Mouse (Mus musculus) adrenal gland, adult 8-10 months (tissue): Measurements from ENCODE around the gene Zfp37. TPM values are rescaled to one million over a fixed set of nuclear protein-coding genes. Genes with fewer than 3 reads are reported as not detected.
"Not testable (repeated sequence)": the region's sequence is repeated elsewhere in the genome, so short reads cannot be mapped to it uniquely, and the experiment has no call there.

Experiments
- DNase-seq: peaks from one replicate; pipeline ENCODE4 v3.0.0; 2022
- total RNA-seq, 4 experiments: library from RNA; stranded (reverse); gene quantifications; 2 replicates each; pipeline ENCODE4 v1.2.4; 2022

Zfp37 gene
- 10 to 100 TPM in 2 of 4 experiments, 1 to 10 TPM in 2; 7.0 to 10.9 (median 9.2) TPM for total RNA-seq

DNA sequence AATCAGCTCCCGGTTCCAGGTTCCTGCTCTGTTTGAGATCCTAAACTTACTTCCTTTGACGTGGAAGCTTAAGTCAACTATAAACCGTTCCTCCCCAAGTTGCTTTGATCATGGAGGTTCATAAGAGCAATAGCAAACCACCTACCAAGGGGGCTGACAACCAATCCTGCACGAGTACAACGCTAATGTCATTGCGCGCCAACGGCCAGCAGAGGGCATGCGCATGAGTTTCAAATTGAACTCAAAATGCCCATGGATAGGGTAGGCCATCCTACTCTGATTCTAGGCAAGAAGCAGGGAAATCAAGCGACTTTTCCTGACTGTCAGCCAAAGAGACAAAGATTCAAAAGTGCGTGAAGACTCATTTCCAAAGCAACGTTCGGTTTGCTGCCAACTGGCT lies at the start of gene Zfp37:
Zfp37 (minus strand) TSS at position 279 of the 400 bp plus-strand sequence.
- no peak for DNase-seq

DNA sequence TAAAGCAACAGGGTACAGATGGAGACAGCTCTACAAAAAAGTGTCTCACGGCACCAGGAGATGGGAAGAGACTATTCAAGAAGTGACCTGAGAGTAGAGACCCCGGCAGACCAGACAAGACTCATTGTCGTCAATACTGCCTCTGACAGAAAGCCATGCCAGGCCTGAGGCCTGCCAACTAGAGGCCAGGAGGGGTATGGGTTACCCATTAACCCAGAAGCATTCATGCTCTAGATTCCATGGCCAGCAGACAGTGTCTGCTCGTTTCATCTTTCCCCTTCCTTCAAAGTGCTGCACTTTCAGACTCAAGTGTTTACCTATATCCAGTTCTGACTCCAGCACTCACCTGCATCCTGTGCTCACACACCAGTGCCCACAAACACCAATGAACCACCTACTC lies 47.2 kb upstream of the Zfp37 start:
- no peak for DNase-seq

DNA sequence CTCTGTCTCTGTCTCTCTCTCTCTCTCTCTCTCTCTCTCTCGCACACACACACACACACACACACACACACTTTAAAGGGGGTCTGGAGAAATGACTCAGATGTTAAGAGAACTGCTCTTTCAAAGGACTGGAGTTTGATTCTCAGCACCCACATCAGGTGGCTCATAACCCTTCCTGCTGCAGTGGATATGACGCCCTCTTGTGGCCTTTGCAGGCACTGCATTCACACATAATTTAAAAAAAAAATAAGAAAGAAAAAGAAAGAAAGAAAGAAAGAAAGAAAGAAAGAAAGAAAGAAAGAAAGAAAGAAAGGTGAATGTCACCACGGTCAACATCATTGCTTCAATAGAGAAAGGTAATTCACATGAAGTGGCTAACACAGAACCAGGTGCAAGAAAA lies 46.4 kb upstream of the Zfp37 start:
- DNase-seq = no peak

DNA sequence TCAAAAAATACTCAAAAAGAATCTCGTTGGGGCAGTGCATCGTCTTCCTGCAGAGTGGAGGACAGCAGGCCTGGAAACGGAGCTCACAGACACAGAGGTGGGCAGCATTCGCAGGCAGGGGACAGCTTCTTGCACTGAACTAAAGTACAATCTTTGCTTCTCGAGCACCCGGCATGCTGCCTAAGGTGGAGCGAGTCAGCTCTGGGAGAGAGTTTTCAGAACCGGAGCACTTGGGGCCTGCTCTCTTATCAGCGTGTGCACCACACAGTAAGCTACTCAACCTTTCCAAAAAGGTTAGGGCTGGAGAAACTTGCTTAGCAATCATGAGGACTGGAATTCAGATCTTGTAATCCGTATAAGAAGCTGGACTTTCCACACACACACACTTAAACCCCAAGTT lies 45.8 kb upstream of the Zfp37 start:
- no peak for DNase-seq

DNA sequence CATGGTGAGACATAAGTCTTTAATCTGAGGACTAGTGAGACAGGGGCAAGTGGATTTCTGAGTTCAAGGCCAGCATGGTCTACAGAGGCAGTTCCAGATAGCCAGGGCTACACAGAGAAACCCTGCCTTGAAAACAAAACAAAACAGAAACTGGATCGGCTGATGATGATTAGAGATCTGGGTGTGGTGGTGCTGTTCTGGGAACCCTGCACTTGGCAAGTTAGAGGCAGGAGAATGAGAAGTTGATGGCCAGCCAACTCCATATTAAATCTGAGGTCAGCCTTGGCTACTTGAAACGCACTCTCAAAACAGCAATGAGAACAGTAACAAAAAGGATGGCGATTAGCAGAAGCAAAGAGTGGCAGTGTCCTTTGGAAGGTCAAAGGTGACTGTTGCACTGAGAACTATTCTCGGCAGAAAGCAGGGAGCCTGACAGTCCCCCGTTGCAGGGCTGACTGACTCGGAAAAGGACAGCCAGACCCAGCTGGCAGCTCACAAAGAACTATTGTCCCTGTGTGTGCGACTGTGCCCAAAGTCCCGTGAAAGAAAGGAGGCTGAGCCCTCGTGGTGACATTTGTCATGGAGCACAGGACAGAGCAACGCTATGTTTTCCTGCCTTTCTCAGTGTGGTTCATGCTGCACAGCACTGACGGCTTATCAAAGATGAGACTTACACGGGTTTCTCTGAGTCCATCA lies 44.1 kb upstream of the Zfp37 start:
- DNase-seq = no peak

DNA sequence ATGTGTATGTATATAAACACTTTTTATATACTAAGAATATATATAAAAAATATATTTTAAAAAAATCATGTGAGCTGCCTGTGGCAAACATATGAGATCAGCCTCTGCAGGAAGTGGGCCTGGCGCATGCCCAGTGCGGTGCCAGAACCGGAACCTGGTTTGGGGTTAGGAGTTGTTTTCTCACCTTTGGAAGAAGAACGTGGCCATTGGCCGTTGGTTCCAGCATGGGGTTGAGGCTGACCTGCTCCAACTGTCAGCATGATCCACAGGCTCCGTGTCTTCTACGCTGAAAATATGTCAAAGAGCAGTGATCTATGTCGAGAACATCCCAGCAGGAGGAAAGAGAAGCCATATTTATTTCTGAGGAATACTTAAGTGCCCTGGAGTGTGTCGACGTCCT lies 43.1 kb upstream of the Zfp37 start:
- DNase-seq = no peak

DNA sequence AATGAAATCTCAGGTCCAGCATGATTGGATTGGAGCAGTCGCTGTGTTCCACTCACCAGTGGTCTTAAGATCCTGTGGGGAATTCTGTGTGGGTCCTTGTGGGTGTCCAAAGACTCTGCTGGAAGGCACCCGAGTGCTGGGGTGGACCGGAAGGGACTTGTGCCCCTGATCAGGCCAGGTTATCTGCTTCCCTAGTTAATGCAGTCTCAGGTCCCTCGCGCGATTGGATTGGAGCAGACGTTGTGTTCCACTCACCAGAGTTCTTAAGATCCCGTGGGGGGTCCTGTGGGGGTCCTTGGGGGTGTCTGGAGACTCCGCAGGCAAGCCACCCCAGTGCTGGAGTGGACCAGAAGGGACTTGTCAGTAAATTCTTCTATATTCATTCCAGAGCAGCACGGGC lies 41.8 kb upstream of the Zfp37 start:
- no peak for DNase-seq

DNA sequence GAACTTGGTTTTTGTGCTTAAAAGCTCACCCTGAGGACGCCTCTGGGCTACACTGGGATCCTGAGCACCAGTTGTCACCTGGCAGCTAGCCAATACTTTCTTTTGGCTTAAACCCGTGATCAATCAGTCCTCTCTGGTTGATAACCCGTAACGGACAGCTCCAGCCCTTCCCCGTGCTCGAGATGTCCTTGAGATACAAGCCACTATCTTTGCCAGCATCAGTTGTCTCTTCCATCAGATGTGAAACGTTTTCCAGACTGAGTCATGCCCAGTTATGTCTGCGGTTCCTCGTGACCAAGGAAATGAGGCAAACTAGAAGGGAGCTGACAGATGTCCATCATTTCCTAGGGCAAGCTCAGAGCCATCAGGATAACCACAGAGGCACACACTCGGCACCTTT lies 36.3 kb upstream of the Zfp37 start:
- DNase-seq = no peak

DNA sequence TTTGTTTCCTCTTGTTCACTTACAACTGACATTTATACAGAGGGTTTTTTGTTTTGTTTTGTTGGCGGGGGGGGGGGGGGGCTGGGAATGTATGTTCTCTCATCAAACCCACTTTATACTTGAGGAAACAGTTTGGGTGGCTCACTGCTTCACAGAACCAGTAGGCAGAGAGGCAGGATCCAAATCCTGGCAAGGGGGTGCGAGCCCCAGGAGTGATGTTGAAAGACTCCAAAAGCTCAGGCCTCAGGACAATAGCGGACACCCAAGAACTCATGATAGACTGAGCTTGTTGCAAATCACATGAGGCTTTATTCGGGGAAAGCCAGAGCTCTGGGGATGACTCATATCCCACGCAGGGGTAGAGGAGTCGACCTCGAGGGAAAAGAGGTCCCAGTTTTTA lies 35.2 kb upstream of the Zfp37 start:
- not testable (repeated sequence) for DNase-seq

DNA sequence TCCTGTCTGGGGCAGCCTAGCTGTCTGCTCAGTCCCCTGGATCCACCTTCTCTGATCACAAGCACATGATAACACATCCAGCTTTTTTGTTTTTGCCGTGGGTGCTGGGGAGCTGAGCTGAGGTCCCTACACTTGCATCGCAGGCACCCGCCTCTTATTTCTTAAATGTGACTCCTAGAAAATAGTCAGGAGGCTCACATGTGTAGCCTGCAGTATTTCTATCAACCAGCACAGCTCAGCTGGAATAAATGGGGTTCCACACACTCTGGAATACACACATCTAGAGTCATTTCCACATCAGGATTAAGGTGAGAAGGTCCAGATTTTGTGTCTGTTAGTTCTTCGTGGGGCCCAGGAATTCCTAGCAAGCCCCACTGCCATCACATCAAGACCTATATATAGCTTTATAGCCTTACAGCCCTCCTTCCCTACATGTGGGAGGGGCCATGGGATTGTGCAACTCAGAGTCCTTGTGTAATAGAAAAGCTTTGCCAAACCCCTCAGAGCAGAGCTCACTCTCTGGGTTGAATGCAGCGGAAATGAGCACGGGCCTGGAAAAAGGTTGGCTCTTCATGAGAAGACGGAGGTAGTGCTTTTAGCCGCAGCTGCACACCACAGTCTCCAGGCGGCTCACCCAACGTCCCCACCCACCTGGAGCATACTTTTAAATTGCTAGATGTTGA lies 34.4 kb upstream of the Zfp37 start:
- DNase-seq = no peak

DNA sequence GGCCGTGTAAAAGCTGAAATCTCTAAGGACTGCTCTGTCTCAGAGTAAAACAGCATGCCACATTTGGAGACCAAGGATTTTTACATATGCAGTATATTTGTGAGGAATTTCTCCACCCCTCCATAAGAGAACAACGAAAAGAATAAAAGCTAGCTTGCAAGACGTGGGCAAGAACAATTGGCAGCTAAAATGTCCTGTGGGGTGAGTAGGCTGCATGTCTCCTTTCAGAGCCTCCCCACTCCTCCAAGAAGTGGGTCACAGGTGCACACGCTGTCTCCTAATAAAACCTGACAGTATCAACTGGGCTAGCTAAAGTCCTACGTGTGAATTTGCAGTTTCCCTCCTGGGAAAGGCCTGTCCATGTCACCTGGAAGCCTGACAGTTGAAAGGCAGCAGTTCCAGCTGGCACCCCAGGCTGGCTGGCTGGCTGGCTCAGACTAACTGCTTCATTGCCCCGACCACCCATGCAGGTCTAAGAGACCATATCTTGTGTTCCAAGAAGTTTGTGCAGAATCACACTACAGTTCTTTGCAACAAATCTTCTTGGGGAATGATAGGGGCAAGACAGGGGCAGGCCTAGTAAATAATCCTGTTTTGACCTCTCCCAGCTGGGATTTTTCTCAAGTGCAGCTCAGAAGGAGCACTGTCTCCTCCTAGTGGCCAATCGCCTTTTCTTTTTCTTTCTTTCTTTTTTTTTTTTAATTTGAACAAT lies 32.4 kb upstream of the Zfp37 start:
- no peak for DNase-seq

DNA sequence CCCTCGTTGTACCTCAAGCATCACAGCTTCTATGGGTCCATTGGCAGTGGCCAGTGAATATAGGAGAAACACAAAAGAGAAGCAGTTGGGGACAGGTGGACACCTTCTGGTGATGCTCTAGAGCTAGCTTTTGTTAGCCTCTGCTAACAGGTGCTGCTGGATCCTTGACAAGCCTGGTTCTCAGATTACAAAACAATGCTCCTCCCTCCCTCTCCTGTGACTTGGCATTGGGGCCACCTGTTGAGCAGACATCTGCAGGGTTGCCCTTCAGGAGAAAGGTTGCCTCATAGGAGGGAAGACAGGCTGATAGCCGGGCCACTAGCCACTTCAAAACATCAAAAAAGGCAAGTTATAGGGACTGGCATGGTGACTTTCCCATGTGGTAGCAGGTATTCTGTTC lies 31.4 kb upstream of the Zfp37 start, which contains the start of gene Slc31a2:
Slc31a2 (plus strand) TSS at position 287 of the 400 bp plus-strand sequence.
- no peak for DNase-seq

DNA sequence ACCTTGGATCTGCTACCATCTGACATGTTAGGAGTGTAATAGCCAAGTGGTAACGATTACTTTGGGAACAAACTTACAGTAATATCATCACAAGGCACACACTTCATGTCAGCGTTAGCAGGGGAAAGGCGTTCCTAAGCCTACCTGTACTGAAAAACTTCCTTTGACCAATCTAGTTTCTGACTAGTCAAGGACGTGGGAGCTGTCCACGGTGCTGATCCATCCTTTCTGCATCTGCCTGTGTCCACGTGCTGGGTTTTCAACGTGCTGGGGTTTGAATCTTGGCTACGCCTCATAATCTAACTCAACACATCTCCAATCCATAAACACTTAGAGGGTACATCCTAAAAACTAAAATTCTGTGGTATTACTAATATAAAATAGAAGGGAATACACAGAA lies 26.1 kb upstream of the Zfp37 start:
- no peak for DNase-seq

DNA sequence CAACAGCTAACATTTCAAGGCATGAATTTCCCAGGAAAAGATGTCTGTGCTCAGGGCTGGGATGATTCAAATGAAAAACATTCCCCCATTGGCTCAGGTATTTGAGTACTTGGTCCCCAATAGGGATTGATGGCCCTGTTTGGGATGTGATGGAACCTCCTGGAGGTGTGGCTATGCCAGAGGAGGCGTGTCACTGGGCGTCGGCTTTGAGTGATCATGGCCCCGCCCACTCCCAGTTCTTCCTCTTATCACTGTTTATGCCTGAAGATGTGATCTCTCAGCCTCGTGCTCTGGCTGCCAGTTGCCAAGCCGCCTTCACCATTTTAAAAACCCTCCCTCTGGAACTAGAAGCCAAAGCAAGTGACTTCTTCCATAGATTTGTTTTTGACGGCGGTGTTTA lies 23.7 kb upstream of the Zfp37 start:
- no peak for DNase-seq

DNA sequence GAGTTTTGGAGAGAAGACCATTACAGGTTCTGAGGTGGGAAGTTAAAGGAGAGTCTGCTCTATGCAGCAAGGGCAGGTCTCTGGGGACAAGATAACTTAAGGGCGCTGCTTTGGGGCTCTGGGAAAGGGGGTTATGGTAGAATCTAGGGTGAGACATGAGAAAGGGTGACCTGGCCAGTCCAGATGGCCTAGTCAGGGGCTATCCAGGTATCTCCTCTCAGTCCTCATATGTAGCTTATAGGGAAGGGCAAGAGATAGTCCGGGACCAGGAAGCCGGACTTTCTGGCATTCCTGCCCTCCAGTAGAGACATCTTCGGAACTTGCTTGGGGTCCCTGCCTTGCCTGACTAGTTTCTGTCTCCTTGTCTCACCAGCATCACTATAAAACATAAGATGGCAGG lies 20.9 kb upstream of the Zfp37 start:
- DNase-seq = no peak

DNA sequence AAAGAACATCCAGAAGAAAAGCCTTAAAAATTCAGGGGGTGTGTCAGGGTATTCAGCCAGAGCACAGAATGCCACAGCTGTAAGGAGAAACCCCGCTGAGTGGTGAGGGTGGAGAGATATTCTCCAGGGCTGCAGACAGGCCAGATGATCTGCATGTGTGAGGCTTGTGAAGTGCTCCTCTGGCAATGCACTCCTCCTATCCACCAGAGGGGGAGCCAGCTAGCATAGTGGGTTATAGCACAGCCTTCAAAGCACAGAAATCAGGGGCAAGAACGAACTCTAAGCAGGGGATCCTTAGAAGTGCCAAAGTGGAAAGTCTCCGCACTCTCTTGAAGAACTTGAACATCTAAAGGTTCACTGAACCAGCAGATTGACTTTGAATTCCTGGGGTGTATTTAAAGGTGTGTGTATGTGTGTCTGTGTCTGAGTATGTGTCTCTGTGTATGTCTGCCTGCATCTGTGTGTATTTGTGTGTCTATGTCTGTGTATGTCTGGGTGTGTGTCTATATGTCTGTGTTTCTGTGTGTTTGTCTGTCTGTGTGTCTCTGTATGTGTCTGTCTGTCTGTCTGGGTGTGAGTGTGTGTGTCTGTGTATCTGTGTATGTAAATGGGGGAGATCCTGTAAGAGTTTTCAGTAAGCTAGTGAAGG lies 20.2 kb upstream of the Zfp37 start:
- no peak for DNase-seq

DNA sequence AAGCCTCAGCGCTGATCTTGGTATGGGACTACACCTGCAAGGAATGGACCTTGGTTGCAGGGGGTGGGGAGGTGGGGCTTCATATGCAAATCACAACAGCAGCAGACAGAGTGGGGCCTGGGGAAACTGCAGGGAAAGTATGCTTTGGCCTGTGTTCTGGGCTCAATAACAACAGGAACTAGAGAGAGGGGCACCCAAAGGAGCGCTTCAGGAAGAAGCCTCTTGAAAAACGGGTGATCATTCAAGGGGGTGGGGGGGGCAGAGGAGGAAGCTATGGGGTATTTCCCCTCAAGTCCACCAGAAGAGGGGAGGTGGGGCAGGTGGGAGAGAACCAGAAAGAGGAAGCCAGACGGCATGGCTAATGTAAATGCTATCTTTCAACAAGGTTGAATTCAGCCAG lies 17.5 kb upstream of the Zfp37 start:
- no peak for DNase-seq

DNA sequence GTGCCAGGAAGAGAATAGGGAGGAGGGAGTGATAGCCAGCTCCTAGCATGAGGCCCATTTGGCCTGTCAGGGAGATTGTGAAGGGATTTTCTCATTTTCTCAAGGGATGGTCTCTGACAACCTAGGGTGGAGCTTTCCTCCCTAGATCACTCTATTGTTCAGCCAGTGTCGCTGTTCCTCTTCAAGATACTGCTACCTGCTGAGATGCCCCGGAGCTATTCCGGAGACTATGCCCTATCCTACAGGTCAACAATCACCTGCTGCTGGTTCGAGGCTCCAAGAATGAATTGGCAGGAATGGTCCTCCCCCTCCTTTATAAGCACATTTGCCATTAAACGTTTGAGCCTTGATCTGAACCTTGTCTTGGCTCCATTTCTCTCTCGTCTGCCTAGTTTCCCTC lies 9.7 kb upstream of the Zfp37 start:
- DNase-seq = no peak

DNA sequence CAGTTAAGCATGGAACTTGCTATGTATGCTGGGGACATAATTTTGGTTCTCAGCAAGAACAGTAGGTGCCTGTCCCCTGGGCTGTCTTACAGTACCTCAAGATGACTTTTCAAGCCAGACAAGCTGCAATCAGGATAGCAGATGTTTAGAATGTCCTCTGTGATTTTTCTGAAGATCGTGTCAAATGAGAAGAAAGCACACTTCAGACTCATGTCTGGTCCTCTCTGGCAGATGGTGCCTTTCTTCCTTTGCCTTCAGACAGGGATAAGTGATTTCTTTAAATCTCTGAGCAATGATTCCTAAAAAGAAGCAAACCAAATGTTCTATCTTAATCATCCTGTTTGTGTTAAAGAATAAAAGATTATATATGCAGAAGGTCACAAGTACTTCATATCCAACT lies 694 bp downstream of the Zfp37 start:
- DNase-seq = no peak

DNA sequence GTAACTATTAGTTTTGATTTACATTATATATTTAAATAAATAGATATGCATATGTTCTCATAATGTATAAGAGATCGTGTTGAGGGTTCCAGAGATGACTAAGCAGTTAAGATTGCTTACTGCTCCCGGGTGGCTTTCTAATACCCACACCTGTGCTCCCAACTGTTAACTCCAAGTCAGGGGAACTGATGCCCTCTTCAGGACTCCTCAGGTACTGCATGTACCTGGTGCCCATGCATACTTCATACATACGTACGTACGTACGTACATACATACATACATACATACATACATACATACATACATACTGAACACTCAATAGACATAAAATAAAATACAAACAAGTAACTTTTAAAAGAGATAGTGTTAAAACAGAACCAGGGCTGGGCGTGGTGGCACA lies 1.4 kb downstream of the Zfp37 start:
- DNase-seq = no peak

DNA sequence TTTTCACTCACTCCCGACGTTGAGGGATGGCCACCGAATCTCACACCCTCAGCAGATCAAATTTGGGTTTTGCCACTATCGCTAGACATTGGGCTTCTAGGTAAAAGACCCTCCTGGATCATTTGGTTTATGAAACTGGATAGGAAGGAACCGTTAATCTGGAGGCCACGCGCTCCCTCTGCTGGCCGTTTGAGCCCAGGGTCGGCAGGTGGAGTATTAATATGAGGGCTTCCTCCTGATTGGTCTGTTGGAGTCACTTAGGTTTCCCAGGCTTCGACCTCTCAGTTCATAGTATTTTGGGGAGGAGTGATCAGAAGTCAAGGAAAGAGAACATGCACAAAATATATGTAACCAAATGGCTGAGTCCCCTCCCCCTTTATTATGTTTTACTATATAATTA lies 2.5 kb downstream of the Zfp37 start:
- DNase-seq = peak; percentile 20

DNA sequence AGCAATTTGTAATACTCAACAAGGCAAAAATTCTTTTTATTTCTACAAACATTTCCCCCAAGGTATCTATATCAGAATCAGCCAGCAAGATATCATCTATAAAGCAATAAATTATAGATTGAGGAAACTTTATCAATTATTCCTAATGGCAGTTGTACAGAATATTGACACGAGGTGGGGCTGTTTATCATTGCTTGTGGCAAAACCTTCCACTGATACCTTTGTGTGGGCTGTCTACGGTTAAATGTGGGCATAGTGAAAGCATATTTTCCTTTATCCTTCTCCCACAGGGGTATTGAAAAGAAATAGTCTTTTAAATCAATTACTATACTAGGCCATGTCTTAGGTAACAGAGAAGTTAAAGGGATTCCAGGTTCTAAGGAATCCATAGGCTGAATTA lies 17.4 kb downstream of the Zfp37 start:
- no peak for DNase-seq

DNA sequence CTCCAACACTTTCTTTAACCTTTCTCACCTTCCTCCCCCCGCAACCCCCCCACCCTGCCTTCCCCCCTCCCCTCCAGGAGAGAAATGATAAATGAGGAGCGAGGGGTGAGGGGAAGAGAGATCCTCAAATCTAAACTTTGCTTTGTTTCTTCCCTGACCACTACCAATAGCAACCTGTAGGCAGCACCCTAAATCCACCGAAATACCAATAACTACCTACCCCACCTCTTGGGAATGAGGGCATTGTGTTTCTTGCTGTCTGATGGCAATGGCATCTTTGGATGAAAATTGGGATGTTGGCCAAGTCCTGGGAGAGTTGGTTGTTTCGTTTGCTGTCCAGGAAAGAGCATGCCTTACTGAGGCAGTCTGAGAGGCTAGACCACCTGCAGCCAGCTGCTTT lies 20.8 kb downstream of the Zfp37 start:
- no peak for DNase-seq
